Mouse (Mus musculus) ES-E14 (cell line): ENCODE results near the gene Apol6.

Experiments
- CHD2 ChIP-seq: IDR thresholded peaks from 2 replicates; pipeline ENCODE4 v1.6.1; 2014; ENCODE audit warnings: mild to moderate bottlenecking, low read depth, low read length, inconsistent platforms
- HCFC1 ChIP-seq: IDR thresholded peaks from 2 replicates; pipeline ENCODE4 v1.6.1; 2012; ENCODE audit warnings: low read length, inconsistent platforms, borderline replicate concordance; ENCODE audit not compliant: insufficient read depth
- MAFK ChIP-seq: IDR thresholded peaks from 2 replicates; pipeline ENCODE4 v1.6.1; 2014; ENCODE audit warnings: mild to moderate bottlenecking, low read depth, low read length, inconsistent platforms; ENCODE audit not compliant: insufficient read depth

GRCm38 (mm10) chr15:77105273-77105672 lies 60.7 kb downstream of the Apol6 start:
- TF ChIP-seq MAFK = no peak
- TF ChIP-seq CHD2 = no peak
- no peak for TF ChIP-seq HCFC1
